Mouse (Mus musculus) activated CD4-positive, CD25-positive, alpha-beta regulatory T cell, adult 4 months (primary cell): ENCODE data around the gene Shank3. TPM values are rescaled to one million over a fixed set of nuclear protein-coding genes. Genes with fewer than 3 reads are reported as not detected.

ENCODE experiments used
- ATAC-seq: one replicate; pipeline ENCODE4 v1.8.0; 2017
- polyA plus RNA-seq, 2 experiments: library from polyadenylated mRNA; unstranded; fragments of 100-300 nt; shearing (Covaris generic); gene quantifications; one replicate each; pipeline ENCODE4 v1.2.1; 2017

Gene Shank3
- polyA plus RNA-seq, 2 experiments from 2014 or later: not detected

DNA sequence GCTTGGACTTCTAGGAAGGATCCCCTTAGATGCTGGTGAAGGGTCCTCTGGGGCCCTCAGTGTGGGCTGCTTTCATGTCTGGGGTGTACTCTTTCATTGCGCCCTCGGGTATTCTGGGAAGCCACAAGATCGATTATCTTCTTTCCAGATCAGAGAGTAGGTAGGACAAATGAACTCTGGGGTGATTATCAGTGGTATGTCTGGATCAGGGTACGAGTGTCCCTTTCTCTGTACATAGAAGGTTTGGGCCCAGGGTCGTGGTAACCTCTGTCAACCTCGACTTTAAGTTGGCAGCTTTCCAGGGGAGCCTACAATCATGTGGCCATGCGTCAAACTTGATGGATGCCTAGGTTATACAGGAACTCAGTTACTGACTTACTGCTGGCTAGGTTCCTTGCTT, 26.5 kb downstream of the Shank3 start:
- ATAC-seq: no peak

DNA sequence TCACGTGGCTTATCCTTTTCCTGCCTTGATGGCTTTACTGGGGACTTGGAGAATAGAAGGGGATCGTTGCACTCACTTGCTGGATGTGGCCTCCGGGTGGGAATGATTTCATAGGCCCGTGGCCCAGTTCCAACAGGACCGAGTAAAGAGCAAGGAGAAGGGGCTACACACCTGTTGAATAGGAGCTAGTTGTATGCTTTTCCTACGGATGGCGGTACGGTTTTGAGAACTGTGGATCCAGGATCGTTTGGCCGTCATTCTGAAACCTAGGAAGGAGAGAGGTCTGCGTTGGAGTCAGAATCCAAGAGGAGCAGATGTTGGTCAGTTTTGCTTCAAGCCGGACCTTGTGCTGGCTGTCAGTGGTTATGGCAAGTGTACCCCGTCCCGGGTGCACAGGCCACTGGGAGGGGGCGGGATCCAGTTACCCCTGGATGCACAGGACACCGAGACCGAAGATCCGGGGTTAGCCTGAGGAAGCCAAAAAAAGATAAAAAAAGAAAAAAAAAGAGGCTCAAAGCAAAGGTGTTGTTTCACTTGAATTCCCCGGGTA, 27.4 kb downstream of the Shank3 start:
- no peak for ATAC-seq

DNA sequence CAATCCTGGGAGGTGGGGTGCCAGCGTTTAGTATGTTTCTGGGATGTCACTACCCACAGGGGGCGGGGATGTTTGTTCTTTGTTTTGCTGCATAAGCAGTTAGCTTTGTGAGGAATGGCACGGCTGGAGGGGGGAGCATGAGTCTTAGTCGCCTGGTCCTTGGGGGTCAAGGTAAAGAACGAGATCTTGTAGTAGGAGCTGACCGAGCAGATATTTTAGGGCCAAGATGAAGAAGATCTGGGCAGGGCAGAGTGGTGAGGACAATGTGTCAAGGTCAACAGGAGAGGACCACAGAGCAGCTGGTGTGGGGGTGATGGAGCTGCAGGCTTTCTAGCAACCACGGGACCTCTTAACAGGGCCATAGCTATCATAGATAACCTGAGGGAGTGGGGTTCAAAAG, 28.0 kb downstream of the Shank3 start:
- ATAC-seq: no peak

DNA sequence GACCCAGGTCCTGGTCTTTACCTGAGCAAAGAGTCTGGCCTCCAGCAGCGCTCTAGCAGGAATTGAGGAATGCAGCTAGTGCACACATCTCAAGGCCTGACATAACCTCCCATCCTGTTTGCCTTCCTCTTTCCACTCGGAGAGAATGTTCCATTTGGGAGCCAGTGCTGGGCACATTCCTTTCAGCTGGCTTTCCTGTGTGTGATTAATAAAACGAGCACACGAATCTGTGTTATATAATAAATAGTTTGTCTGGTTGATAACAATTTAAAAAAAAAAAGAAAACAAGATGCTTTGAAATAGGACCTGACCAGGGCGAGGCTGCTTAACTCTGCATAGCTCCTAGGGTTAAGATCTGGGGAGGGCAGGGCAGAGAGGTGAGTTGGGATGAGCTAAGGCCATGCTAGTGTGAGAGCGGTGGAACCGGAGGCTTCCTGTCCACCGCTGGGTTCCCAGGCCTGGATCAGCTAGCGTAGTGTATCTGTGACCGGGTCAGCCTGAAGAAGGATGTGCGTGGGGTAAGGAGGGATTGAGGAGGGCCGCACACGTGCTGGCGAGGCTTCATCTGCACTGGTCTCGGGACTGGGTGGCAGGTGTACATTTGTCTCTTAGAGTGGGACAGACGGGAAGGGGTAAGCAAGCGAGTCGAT, 28.9 kb downstream of the Shank3 start:
- ATAC-seq: no peak

DNA sequence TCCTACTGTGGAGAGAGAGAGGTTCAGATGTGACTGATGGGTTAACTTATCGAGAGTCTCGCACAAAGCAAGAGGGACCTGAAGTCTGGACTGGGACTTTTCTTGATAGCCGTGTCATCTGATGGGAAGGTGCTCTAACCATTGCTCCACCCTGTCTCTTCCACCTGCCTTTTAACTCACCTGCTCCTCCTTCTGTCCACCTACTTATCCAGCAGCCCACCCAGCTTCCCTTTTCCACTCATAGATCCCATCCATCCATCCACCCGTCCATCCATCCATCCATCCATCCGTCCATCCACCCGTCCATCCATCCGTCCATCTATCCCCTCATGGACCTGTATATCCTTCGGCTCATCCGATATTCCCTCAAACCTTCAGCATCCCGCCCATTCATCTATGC, 29.5 kb downstream of the Shank3 start:
- no peak for ATAC-seq

DNA sequence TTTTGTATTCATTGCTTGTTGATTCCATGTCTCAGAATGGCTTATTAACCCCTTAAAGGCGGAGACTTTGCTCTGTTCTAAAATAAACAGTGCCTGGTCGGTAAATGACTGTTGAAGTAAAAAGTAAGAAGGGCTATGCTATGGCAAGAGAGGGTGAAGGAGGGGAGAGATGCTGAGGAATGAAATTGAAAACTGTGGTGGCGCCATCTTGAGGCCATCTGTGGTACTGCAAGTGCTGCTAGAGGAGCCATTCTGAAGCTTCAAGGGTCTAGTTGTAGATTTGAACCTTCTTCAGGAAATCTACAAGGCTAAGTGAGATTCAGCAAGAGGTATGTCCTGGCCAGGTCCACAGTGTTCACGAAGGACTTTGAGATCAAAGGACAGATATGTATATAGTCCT, 30.9 kb downstream of the Shank3 start:
- ATAC-seq: no peak

DNA sequence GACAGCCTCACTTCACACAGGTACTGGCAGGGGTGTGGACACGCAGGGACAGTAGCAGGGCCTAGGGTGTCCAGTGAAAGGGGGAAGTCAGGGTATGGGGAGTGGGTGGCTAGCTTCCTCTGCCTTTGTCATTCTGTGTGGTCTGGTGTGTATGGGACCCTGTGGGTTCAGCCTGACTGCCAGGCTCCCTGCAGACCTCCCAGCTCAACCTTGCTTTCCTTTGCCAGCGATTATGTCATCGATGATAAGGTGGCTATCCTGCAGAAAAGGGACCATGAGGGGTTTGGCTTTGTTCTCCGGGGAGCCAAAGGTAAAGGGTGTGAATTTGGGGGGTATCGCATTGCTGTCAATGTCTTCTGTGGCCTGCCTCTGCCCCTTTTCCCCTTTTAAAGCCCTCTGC, 32.0 kb downstream of the Shank3 start:
- ATAC-seq: no peak

DNA sequence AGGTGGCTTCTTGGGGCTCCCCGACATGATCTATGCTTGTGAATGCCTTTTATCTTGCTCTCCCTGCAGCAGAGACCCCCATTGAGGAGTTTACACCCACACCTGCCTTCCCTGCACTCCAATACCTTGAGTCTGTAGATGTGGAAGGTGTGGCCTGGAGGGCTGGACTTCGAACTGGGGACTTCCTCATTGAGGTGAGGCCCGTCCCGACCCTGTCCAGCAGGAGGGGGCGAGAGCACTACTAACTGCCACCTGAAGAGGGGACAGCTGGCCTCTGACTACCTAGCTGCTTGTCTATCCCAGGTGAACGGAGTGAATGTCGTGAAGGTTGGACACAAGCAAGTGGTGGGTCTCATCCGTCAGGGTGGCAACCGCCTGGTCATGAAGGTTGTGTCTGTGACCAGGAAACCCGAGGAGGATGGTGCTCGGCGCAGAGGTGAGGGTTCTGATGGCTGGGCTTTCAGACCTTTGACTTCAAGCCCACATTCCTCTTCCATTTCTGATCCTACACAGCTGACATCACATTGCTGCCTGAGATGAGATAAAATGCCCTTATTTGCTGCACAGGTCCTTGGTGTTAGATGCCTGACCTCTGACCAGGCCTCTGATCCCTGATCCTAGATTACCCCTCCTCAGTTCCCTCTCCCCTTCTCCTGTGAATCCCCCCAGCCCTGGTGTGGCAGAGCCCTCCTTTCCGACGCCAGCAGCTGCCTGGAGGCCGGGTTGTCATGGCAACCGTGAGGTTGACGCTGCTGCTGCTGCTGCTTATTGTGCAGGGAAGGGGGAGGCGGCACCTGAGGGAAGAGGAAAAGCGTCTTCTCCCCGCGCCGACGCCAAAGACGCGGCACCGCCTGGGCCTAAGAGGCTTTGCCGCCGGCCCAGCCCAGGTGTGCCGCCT, 32.9 kb downstream of the Shank3 start:
- no peak for ATAC-seq

DNA sequence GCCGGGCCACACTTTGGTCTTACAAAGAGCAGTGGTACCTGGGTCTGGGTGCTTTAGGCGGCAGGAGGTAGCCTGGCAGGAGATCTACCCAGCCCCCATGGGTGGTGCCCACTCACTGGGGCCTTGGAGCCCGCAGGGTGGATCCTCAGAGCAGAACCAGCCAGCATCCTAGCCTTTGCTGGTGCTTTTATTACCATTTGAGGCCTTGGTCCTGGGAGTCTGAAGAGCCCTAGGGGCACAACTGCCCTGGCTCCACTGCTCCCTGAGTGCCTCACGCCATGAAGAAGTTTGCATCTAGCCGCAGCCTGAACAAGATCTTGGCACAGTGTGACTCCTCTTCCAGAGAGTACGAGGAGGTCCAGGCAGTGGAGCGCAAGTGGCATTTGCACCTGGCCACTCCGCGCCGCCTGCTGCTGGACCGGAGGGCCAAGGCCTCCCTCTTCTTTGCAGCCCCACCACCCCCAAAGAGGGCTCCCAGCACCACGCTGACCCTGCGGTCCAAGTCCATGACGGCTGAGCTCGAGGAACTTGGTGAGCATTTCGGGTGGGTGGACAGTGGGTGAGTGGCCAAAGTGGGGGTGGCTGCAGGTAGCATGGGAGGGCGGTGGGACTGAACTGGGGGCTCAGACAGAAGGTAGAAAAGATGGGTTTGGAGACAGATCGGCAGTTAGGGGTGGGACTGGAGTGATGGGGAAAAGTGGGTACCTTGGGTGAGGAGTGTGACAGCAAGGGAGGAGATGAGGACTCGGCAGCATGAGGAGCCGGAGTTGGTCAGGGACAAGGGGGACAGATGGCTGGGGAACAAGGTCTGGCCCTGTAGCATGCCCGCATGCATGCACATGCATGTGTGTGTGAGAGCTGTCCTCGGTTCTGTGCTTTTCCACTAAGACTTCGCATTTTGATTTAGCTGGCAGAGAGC, 33.8 kb downstream of the Shank3 start:
- no peak for ATAC-seq

DNA sequence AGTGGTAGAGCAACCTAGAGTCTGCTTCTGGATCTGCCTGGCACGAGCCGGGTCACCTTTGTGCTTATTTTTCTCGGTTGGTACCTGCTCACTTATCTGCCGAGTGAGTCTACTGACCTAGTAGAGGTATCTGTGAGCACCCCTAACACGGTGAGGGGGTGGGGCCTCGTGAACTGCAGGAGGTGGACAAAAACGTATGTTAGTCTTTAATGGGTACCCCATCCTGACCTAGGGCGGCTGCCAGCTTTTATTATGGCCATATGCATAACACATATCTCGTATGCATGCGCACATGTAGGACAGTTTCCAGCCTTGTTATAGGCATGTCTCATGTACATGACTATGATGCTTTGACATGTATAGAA, 34.4 kb downstream of the Shank3 start:
- no peak for ATAC-seq

DNA sequence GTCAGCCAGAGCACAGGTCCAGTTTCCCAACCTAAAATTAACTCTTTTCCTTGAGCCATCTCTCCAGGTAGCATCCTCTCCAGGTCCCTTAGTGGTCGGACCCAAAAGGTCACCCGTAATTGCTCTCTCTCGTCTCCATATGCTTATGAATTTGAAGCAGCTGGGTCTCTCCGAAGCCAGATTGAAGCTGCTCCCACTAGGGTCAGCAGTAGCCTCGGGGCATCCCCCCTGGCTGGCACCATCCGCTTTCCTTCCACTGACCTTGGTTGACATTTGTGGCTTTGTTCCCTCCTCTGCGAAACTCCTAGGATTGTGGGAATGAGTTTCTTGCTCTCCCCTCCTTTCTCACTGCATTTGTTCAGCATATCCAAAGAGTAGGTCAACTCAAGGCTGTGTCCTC, 44.7 kb downstream of the Shank3 start:
- no peak for ATAC-seq

DNA sequence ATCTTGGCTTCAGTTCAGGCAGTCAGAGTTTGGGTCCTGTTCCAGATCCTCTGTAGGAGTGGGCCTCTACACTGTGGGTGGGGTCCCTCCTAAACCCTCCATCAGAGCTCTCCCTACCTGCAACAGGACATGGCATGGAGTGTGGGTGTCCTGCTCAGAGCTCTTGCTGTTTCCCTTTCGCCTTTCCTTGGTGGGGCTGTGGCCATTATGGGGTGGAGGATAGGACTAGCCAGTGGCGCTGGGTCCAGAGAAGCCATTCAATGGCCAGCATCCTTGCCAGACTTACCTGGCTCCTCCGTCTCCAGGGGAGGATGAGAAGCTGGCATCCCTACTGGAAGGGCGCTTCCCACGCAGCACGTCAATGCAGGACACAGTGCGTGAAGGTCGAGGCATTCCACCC, 47.9 kb downstream of the Shank3 start:
- ATAC-seq: no peak

DNA sequence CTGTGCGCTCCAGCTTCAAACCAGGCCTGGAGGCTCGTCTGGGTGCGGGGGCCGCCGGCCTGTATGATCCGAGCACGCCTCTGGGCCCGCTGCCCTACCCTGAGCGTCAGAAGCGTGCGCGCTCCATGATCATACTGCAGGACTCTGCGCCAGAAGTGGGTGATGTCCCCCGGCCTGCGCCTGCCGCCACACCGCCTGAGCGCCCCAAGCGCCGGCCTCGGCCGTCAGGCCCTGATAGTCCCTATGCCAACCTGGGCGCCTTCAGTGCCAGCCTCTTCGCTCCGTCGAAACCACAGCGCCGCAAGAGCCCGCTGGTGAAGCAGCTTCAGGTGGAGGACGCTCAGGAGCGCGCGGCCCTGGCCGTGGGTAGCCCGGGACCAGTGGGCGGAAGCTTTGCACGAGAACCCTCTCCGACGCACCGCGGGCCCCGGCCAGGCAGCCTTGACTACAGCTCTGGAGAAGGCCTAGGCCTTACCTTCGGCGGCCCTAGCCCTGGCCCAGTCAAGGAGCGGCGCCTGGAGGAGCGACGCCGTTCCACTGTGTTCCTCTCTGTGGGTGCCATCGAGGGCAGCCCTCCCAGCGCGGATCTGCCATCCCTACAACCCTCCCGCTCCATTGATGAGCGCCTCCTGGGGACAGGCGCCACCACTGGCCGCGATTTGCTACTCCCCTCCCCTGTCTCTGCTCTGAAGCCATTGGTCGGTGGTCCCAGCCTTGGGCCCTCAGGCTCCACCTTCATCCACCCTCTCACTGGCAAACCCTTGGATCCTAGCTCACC, 48.6 kb downstream of the Shank3 start:
- no peak for ATAC-seq

DNA sequence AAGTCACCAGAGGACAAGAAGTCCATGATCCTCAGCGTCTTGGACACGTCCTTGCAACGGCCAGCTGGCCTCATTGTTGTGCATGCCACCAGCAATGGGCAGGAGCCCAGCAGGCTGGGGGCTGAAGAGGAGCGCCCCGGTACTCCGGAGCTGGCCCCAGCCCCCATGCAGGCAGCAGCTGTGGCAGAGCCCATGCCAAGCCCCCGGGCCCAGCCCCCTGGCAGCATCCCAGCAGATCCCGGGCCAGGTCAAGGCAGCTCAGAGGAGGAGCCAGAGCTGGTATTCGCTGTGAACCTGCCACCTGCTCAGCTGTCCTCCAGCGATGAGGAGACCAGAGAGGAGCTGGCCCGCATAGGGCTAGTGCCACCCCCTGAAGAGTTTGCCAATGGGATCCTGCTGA, 49.4 kb downstream of the Shank3 start:
- ATAC-seq: no peak

DNA sequence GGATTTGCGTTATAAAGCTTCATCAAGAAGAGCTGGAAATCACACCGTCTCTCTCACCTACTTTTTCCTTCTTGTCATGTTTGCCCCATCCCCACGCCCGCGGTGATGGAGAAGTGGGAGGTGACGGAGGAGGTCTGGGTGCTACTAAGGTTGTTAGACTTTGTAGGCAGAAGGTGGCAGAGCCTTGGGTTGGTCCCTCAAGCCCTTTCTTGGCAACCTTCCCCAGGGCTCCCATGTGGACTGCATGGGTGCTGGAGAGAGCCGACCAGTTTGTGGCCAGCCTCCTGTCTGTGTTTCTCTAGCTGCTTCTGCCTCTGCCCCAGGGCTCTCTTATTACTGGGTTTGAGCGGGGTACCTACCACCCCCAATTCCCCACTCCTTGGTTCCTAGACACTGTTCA, 51.1 kb downstream of the Shank3 start:
- no peak for ATAC-seq

DNA sequence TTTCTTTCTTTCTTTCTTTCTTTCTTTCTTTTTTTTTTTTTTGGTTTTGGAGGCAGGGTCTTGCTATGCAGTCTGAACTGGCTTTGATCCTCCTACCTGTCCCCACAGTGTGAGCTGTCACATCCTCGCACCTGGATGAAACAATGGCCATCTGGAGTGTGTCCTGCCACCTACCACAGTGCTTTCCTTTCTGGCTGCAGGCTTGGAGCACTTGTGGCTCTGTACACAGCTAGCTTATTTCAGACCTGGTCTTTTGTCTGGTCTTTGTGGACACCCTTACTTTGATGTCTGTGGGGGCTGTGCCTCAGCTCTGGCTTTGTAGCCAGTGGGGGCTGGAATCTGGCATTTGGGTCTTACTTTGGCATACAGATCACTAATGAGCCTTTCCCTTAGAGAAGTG, 52.3 kb downstream of the Shank3 start:
- no peak for ATAC-seq

DNA sequence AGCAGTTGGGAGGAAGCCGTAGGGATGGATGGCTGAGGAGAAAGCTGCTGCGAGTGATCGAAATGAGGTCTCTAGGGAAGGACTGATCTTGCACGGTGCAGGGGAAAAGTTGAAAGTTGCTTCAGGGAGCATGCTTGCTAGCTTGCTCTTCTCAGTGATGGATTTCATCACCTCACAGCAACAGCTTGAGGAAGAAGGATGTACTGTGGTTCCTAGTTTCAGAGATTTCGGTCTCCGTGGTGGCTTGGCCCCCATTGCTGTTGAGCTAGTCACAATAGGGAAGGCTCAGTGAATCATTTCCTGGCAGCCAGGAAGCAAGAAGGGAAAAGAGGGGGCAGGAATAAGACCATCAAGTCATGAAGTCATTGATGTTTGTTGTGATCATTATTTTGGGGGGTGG, 56.2 kb downstream of the Shank3 start:
- ATAC-seq: no peak

DNA sequence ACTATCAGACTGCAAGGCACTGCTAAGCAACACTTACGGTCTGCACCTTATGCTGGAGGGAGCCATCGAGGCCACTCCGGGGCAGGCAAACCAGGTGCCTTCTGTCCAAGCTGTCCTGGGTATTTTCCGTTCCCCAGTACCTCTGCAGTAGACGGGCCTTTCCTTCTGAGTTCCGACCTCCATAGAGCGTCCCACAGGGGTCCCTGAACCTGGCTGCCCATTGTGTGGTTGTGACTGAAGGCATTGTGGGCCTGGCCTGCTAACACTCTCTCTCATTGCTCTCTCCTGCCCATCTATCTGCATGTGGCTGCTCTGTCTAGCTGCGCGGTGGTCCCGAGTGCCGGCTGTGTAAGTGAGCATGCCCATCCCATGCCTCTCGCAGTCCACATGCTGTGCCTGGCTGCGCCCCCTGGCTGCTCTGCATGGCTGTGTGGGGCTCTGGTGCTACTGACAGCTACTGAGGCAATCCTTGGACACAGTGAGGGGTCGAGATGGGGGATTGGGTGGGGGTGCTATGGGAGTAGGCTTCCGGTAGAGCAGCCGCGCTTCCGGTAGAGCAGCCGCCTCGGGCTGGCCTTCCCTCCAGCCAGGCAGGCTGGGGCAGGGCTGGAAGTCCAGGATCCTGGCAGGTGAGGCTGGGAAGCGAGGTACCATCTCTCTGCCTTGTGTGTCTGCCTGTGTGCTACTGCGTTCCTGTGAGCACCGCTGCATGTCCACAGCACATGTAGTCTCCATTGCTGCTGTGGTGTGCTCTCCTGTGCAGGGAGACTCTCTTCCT, 57.2 kb downstream of the Shank3 start:
- no peak for ATAC-seq

DNA sequence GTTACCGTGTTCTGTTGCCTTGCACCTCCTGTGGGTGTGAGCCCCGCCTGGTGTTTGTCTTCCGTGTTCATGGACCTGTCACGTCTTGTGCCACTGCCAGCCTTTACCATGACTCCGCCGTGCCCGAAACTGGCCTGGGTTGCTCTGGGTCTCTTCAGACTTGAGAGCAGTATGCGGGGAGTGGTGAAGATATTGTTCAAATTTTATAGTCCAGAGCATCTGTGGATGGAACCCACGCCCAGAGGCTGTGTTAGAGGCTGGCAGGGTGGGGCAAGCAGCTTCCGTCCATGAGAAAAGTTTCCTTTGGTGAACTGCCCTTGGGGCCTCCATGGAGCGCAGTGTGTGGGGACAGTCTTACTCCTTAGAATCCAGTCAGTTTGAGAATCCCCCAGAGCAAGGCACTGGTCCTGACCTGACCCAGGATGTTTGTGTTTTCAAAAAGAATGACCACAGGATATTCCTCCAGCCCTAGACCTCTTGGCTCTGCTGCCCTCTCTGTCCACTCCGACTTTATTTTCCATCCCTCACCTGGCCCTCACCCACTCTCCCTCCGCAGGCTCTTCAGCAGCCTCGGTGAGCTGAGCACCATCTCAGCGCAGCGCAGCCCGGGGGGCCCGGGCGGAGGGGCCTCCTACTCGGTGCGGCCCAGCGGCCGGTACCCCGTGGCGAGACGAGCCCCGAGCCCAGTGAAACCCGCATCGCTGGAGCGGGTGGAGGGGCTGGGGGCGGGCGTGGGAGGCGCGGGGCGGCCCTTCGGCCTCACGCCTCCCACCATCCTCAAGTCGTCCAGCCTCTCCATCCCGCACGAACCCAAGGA, 58.0 kb downstream of the Shank3 start:
- ATAC-seq: no peak

DNA sequence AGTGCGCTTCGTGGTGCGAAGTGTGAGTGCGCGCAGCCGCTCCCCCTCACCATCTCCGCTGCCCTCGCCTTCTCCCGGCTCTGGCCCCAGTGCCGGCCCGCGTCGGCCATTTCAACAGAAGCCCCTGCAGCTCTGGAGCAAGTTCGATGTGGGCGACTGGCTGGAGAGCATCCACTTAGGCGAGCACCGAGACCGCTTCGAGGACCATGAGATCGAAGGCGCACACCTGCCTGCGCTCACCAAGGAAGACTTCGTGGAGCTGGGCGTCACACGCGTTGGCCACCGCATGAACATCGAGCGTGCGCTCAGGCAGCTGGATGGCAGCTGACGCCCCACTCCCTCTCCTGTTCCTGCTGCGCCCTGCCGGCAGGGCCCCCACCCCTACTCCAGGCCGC, 58.6 kb downstream of the Shank3 start:
- ATAC-seq: no peak
